Mouse (Mus musculus): ENCODE data around the gene Cmip.

DNA sequence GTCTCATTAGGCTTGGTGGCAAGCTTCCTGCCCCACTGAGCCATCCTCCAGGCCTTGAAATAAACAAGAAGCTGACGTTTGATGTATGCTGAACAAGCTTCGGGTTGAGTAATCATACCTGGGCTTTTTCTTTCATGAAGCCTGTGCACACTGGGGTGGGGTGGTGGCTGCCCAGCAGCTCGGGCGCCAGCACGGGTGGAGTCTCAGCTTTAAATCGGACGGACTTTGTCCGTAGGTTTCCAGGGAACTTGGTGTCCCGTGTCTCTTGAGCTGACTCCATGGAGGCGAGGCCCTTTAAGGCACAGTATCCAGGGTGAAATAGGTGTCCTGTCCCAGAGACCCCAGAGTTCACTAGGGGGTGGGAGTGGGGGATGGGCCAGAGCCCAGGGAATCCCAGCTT lies 42.3 kb downstream of the Cmip start:
- TF ChIP-seq CTCF (IDR thresholded peaks at IDR 0.05; ENCODE audit: control insufficient read depth, insufficient read depth, low read length) (no peak), POLR2A (IDR thresholded peaks at IDR 0.05; ENCODE audit: borderline replicate concordance, control insufficient read depth, low read depth, low read length) (no peak)

All from bone marrow, adult 2 months (tissue).